Mouse (Mus musculus) neural tube, embryonic 14.5 days (tissue): ENCODE results near the gene Nfatc2. TPM values are rescaled to one million over a fixed set of nuclear protein-coding genes. Genes with fewer than 3 reads are reported as not detected.

ENCODE experiments used
- ATAC-seq: fragments of 200-750 bp; cut with Nextera tagmentation; 2 replicates; pipeline ENCODE4 v1.8.0; 2017; ENCODE audit warnings: low read depth, mild to moderate bottlenecking, moderate TSS enrichment, moderate library complexity
- H3K27ac ChIP-seq: fragments of 300-500 bp; sonication (generic); 2 replicates; pipeline ENCODE4 v1.5.1; 2014; ENCODE audit warnings: low read depth, mild to moderate bottlenecking, control low read depth, low read length, moderate library complexity, mixed read lengths
- H3K27me3 ChIP-seq: fragments of 300-500 bp; sonication (generic); 2 replicates; pipeline ENCODE4 v1.6.1; 2014; ENCODE audit warnings: low read length; ENCODE audit not compliant: control insufficient read depth, insufficient read depth
- H3K36me3 ChIP-seq: fragments of 300-500 bp; sonication (generic); 2 replicates; pipeline ENCODE4 v1.6.1; 2014; ENCODE audit warnings: low read length, mixed read lengths; ENCODE audit not compliant: control insufficient read depth, insufficient read depth
- H3K4me1 ChIP-seq: fragments of 300-500 bp; sonication (generic); 2 replicates; pipeline ENCODE4 v1.6.1; 2014; ENCODE audit warnings: low read length; ENCODE audit not compliant: control insufficient read depth, insufficient read depth
- H3K4me2 ChIP-seq: fragments of 300-500 bp; sonication (generic); 2 replicates; pipeline ENCODE4 v1.6.1; 2014; ENCODE audit warnings: mild to moderate bottlenecking, low read depth, low read length, control low read depth
- H3K4me3 ChIP-seq: fragments of 300-500 bp; sonication (generic); 2 replicates; pipeline ENCODE4 v1.5.1; 2014; ENCODE audit warnings: low read depth, low read length, control low read depth, mixed read lengths
- H3K9ac ChIP-seq: fragments of 300-500 bp; sonication (generic); replicated peaks from 2 replicates; pipeline ENCODE4 v1.6.1; 2014; ENCODE audit warnings: low read depth, mild to moderate bottlenecking, control low read depth, low read length, mixed read lengths
- H3K9me3 ChIP-seq: fragments of 300-500 bp; sonication (generic); 2 replicates; pipeline ENCODE4 v1.6.1; 2016; ENCODE audit warnings: low read length; ENCODE audit not compliant: control insufficient read depth
- WGBS: fragments of 180-500 bp; shearing (Covaris S2); extraction: QIAGEN DNeasy Blood & Tissue Kit; methylation state at CpG from one replicate; pipeline ENCODE4 v1.1.7; 2014; 5-methylcytosine and 5-hydroxymethylcytosine counted together
- polyA plus RNA-seq: library from polyadenylated mRNA; unstranded; fragments of >200 nt; fragmentation: Nextera tagmentation; extraction: Ambion mirVana; gene quantifications from 2 replicates; pipeline ENCODE4 v1.2.1, GENCODE M21; 2014

Gene Nfatc2
- polyA plus RNA-seq, 1 experiment from 2014 or later = 4.0 TPM

DNA sequence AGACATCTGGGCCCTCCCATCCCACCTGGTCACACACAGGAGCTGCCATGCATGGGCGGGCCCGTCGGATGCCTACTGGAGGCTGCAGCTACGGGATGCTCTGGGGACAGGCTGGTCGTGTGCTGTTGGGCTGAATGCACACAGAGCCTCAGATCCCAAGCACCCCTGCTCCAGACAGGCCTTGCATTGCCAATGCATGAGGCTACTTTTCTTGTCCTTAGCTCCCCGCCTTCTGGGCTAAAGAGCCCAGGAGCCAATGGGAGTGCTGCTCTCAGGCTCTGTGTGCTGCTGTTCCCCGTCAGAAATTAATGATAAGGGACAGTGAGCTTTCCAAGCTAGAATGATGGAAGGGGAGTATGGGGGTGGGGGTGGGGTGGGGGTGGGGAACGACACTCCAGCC lies 17.0 kb downstream of the Nfatc2 start:
- H3K4me2 ChIP-seq = no peak overlapping the region
- no peak for ATAC-seq
- no peak overlapping the region for H3K4me3 ChIP-seq
- no peak overlapping the region for H3K27ac ChIP-seq
- peaks cover 9% of the 10 kb centered on the region for H3K4me1 ChIP-seq
- 61% methylated on average over 8 of the region's 8 CpGs for WGBS
- H3K36me3 ChIP-seq = no peaks in the 10 kb centered on the region
- H3K9me3 ChIP-seq = no peaks in the 10 kb centered on the region
- H3K9ac ChIP-seq = no peak overlapping the region
- peaks cover 5% of the 10 kb centered on the region for H3K27me3 ChIP-seq

GRCm38 (mm10) chr2:168583084-168583483 lies 18.4 kb downstream of the Nfatc2 start:
- Histone ChIP-seq H3K4me1 (no peaks in the 10 kb centered on the region), H3K36me3 (no peaks in the 10 kb centered on the region), H3K9ac (no peak overlapping the region), H3K9me3 (no peaks in the 10 kb centered on the region), H3K27me3 (no peaks in the 10 kb centered on the region), H3K4me2 (no peak overlapping the region), H3K4me3 (no peak overlapping the region), H3K27ac (no peak overlapping the region)
- no peak for ATAC-seq
- 81% methylated on average over 5 of the region's 5 CpGs for WGBS

DNA sequence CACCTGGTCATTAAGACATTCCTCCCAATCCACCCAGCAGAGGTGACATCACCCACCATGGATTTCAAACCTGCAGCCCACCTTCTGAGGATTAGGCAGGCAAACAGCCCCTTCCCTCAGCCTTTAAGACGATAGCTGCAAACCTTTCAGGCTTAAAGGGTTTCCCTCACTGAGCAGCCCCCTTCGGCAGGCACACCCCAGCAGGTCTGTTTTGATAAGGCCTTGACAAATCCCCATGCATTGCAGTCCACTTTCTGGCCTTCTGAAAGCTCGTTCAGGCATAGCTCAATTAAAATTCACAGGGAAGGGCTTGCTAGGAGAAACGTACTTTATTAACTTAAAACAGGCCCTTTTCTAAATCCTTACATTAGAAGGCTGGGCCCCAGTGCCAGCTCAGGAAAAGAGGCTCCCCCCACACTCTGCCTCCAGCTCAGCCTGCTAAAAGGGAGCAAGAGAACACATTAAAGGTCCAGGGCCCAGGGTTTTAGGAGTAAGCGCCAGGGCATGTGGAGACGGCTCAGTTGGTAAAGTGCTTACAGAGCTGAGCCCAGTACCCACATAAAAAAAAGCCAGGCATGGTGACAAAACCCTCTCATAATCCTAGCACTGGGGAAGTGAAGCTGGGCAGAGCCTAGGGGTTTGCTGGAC lies 20.1 kb downstream of the Nfatc2 start:
- ATAC-seq = no peak
- no peak overlapping the region for H3K9ac ChIP-seq
- H3K9me3 ChIP-seq = no peaks in the 10 kb centered on the region
- no peaks in the 10 kb centered on the region for H3K36me3 ChIP-seq
- H3K4me3 ChIP-seq = no peak overlapping the region
- 53% methylated on average over 6 of the region's 6 CpGs for WGBS
- no peak overlapping the region for H3K4me2 ChIP-seq
- H3K4me1 ChIP-seq = no peaks in the 10 kb centered on the region
- no peaks in the 10 kb centered on the region for H3K27me3 ChIP-seq
- no peak overlapping the region for H3K27ac ChIP-seq

DNA sequence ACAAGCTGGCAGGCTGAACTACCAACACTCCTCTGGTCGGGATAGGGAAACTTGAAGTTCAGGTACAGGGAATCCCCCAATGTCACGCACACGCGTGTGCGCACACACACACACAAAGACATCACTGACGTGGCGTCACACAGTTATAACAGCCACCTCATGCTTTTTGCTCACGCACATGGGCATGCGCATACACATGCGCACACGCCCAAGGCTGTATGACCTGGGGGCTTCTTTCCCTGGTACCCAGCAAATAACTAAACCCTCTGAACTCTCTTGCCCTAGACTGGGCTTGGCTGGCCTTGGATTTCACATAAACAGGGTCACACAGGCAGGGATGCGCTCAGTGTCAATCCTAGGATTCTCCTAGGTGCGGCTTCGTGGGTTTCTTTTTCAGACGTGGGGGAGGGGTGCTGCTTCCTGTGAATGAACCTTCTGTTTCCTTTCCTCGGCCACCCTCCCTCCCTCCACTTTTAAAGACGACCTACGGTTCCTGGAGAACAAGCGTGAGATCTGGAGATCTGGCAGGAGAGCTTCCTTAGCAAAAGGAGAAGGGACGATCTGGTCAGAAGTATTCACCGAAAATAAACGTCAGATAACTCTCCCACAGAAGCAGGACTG lies 21.1 kb downstream of the Nfatc2 start:
- no peak overlapping the region for H3K4me2 ChIP-seq

DNA sequence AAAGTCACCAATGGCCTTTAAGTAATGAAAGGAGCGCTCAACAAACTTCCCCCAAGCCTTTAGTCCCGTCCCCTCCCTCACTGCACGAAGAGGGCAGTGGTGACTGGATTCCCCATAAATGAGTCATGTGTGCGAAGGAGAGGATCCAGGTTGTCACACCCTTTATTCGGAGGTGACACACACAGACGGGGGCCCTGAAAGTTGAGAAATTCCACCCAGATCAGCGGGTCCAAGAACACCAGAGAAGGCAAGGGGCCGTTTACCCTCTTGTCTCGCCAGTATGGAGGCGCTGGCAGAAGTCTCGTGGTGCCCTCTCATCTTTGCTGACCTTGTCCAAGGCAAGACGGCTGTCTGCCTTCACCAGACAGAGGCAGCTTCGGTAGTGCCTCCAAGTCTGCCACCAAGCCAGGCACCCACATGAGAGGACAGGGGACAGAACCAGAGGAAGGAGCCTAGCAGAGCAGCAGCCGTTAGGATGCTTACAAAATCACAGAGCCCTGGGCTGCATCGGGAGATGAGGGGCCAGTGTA lies 21.8 kb downstream of the Nfatc2 start:
- no peak overlapping the region for H3K27ac ChIP-seq
- H3K4me2 ChIP-seq = no peak overlapping the region
- no peak overlapping the region for H3K4me3 ChIP-seq
- no peaks in the 10 kb centered on the region for H3K9me3 ChIP-seq
- H3K36me3 ChIP-seq = no peaks in the 10 kb centered on the region
- no peaks in the 10 kb centered on the region for H3K4me1 ChIP-seq
- H3K9ac ChIP-seq = no peak overlapping the region
- WGBS = 85% methylated on average over 15 of the region's 15 CpGs
- no peaks in the 10 kb centered on the region for H3K27me3 ChIP-seq
- ATAC-seq = no peak

More for the DNA sequence above, 21.1 kb downstream of the Nfatc2 start:
- no peaks in the 10 kb centered on the region for H3K4me1 ChIP-seq
- no peak for ATAC-seq
- no peak overlapping the region for H3K27ac ChIP-seq
- H3K9ac ChIP-seq = no peak overlapping the region
- H3K36me3 ChIP-seq = no peaks in the 10 kb centered on the region
- no peaks in the 10 kb centered on the region for H3K9me3 ChIP-seq
- H3K27me3 ChIP-seq = no peaks in the 10 kb centered on the region
- 57% methylated on average over 22 of the region's 22 CpGs for WGBS
- no peak overlapping the region for H3K4me3 ChIP-seq

- ATAC-seq = no peak
- 90% methylated on average over 3 of the region's 3 CpGs for WGBS
- no peak overlapping the region for H3K27ac ChIP-seq
Observed at GRCm38 (mm10) chr2:168579109-168579508, 22.3 kb downstream of the Nfatc2 start.

GRCm38 (mm10) chr2:168578132-168578531 lies 23.3 kb downstream of the Nfatc2 start:
- Histone ChIP-seq H3K27me3 (no peaks in the 10 kb centered on the region), H3K27ac (no peak overlapping the region), H3K36me3 (no peaks in the 10 kb centered on the region), H3K9me3 (no peaks in the 10 kb centered on the region), H3K9ac (no peak overlapping the region), H3K4me3 (no peak overlapping the region), H3K4me1 (no peaks in the 10 kb centered on the region), H3K4me2 (no peak overlapping the region)
- 66% methylated on average over 9 of the region's 9 CpGs for WGBS
- ATAC-seq = no peak

More at GRCm38 (mm10) chr2:168579109-168579508, 22.3 kb downstream of the Nfatc2 start:
- Histone ChIP-seq H3K36me3 (no peaks in the 10 kb centered on the region), H3K9me3 (no peaks in the 10 kb centered on the region), H3K9ac (no peak overlapping the region), H3K4me2 (no peak overlapping the region), H3K4me1 (no peaks in the 10 kb centered on the region), H3K4me3 (no peak overlapping the region), H3K27me3 (no peaks in the 10 kb centered on the region)

DNA sequence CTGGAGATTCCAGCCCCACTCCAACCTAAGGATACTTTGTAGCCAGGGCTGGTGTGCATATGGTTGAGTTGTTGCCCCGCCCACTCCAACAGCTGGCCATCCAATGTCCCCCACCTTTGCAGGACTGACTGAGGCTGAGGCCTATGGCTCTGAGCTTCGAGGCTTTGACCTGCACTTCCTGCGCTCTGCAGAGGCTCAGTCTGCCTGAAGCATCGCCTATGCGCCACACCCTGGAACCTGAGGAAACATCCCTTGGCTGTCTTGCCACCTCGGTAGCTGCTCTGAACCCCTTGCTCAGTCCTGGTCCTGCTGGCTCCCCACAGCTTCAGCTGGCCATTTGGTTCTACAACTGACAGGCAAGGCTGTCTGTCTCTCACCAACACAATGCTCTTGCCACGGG lies 24.1 kb downstream of the Nfatc2 start:
- H3K4me3 ChIP-seq = no peak overlapping the region
- no peaks in the 10 kb centered on the region for H3K4me1 ChIP-seq
- H3K9ac ChIP-seq = no peak overlapping the region
- 76% methylated on average over 7 of the region's 7 CpGs for WGBS
- no peak overlapping the region for H3K27ac ChIP-seq
- no peaks in the 10 kb centered on the region for H3K27me3 ChIP-seq
- no peak overlapping the region for H3K4me2 ChIP-seq
- H3K36me3 ChIP-seq = no peaks in the 10 kb centered on the region
- ATAC-seq = no peak
- no peaks in the 10 kb centered on the region for H3K9me3 ChIP-seq

DNA sequence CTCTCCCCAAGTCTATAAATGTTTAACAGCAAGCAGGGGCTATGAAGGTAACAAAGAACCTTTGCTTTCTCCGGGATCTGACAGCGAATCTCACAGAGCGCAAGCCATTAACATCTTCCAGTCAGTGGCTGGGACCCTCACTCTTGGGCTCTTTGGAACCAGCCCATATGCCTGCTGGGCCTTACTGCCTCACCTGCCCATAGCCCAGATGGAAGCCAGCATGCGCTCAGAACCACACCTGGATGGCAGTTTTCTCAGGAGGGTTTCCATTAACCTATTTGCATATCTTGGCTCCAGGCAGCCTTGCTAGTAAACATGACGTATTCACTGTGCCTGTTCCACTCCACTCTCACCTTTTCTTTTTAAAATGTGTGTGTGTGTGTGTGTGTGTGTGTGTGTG lies 25.6 kb downstream of the Nfatc2 start:
- Histone ChIP-seq H3K9ac (no peak overlapping the region), H3K27ac (no peak overlapping the region), H3K27me3 (no peaks in the 10 kb centered on the region), H3K9me3 (no peaks in the 10 kb centered on the region), H3K4me3 (no peak overlapping the region), H3K4me2 (no peak overlapping the region), H3K36me3 (no peaks in the 10 kb centered on the region), H3K4me1 (no peaks in the 10 kb centered on the region)
- 51% methylated on average over 5 of the region's 5 CpGs for WGBS
- no peak for ATAC-seq
